Comparison of ENCODE assay signal across 8 mouse cellular contexts in genomic region chr2:167866751-167867150, GRCm38 (mm10).
DNase-seq lines count a peak whose midpoint lies in the region; ATAC-seq lines count a peak whose summit lies in the region.

No protein-coding gene starts in this region.

- 54% methylated on average over 10 of the region's 10 CpGs for WGBS in neural tube, embryonic 14.5 days
- WGBS in neural tube, embryonic 15.5 days = 47% methylated on average over 10 of the region's 10 CpGs
- WGBS in intestine, embryonic 15.5 days = 22% methylated on average over 10 of the region's 10 CpGs
- WGBS in liver, embryonic 16.5 days (ENCODE audit: insufficient replicate concordance) = 55% methylated on average over 10 of the region's 10 CpGs
- 50% methylated on average over 10 of the region's 10 CpGs for WGBS in forebrain, embryonic 15.5 days

- H3K4me2 ChIP-seq in neural tube, embryonic 14.5 days (ENCODE audit: low read depth, low read length) = no peak overlapping the region
- no peak overlapping the region for H3K4me2 ChIP-seq in neural tube, embryonic 15.5 days
- H3K4me2 ChIP-seq in intestine, embryonic 15.5 days (replicated peaks) = no peak overlapping the region
- H3K4me2 ChIP-seq in liver, embryonic 16.5 days (ENCODE audit: low read depth, low read length) = no peak overlapping the region
- no peak overlapping the region for H3K4me2 ChIP-seq in forebrain, embryonic 15.5 days (replicated peaks)

- no peaks in the 10 kb centered on the region for H3K9me3 ChIP-seq in neural tube, embryonic 14.5 days (ENCODE audit: control insufficient read depth, low read length)
- H3K9me3 ChIP-seq in neural tube, embryonic 15.5 days (replicated peaks) = no peaks in the 10 kb centered on the region
- H3K9me3 ChIP-seq in intestine, embryonic 15.5 days = no peaks in the 10 kb centered on the region
- no peaks in the 10 kb centered on the region for H3K9me3 ChIP-seq in liver, embryonic 16.5 days (replicated peaks; ENCODE audit: control insufficient read depth, low read length)
- H3K9me3 ChIP-seq in forebrain, embryonic 15.5 days = no peaks in the 10 kb centered on the region

- peak; percentile 44; the same call in 1 of the 2 replicates for ATAC-seq in neural tube, embryonic 14.5 days (ENCODE audit: low read depth)
- ATAC-seq in neural tube, embryonic 15.5 days (ENCODE audit: low FRiP score) = no peak
- peak; percentile 61 for ATAC-seq in intestine, embryonic 15.5 days
- peak; percentile 68 for ATAC-seq in liver, embryonic 16.5 days (ENCODE audit: low read depth)
- ATAC-seq in forebrain, embryonic 15.5 days (replicated peaks) = no peak
- no peak for ATAC-seq in inflammation-experienced regulatory T-cells, adult 6 months

- no peaks in the 10 kb centered on the region for H3K4me1 ChIP-seq in neural tube, embryonic 14.5 days (ENCODE audit: control insufficient read depth, insufficient read depth, low read length)
- peaks cover 22% of the 10 kb centered on the region for H3K4me1 ChIP-seq in neural tube, embryonic 15.5 days
- peaks cover 31% of the 10 kb centered on the region for H3K4me1 ChIP-seq in intestine, embryonic 15.5 days (replicated peaks)
- H3K4me1 ChIP-seq in liver, embryonic 16.5 days (ENCODE audit: control insufficient read depth, low read depth, low read length) = peaks cover 3% of the 10 kb centered on the region
- H3K4me1 ChIP-seq in forebrain, embryonic 15.5 days = no peaks in the 10 kb centered on the region; the same call in 1 of the 2 replicates

- no peak overlapping the region for H3K4me3 ChIP-seq in neural tube, embryonic 14.5 days (ENCODE audit: low read depth, low read length)
- no peak overlapping the region for H3K4me3 ChIP-seq in neural tube, embryonic 15.5 days (replicated peaks)
- no peak overlapping the region for H3K4me3 ChIP-seq in intestine, embryonic 15.5 days (replicated peaks)
- no peak overlapping the region for H3K4me3 ChIP-seq in liver, embryonic 16.5 days (ENCODE audit: low read depth, low read length)
- H3K4me3 ChIP-seq in forebrain, embryonic 15.5 days = no peak overlapping the region

- no peaks in the 10 kb centered on the region for H3K27me3 ChIP-seq in neural tube, embryonic 14.5 days (ENCODE audit: control insufficient read depth, insufficient read depth, low read length)
- no peaks in the 10 kb centered on the region for H3K27me3 ChIP-seq in neural tube, embryonic 15.5 days (replicated peaks)
- no peaks in the 10 kb centered on the region for H3K27me3 ChIP-seq in intestine, embryonic 15.5 days (replicated peaks)
- H3K27me3 ChIP-seq in liver, embryonic 16.5 days (ENCODE audit: control insufficient read depth, insufficient read depth, low read depth, low read length) = no peaks in the 10 kb centered on the region
- no peaks in the 10 kb centered on the region for H3K27me3 ChIP-seq in forebrain, embryonic 15.5 days

- H3K36me3 ChIP-seq in neural tube, embryonic 14.5 days (ENCODE audit: control insufficient read depth, insufficient read depth, low read length) = no peaks in the 10 kb centered on the region
- H3K36me3 ChIP-seq in neural tube, embryonic 15.5 days = no peaks in the 10 kb centered on the region
- no peaks in the 10 kb centered on the region for H3K36me3 ChIP-seq in intestine, embryonic 15.5 days
- no peaks in the 10 kb centered on the region for H3K36me3 ChIP-seq in liver, embryonic 16.5 days (ENCODE audit: control insufficient read depth, insufficient read depth)
- H3K36me3 ChIP-seq in forebrain, embryonic 15.5 days = no peaks in the 10 kb centered on the region

- no peak overlapping the region for H3K9ac ChIP-seq in neural tube, embryonic 14.5 days (replicated peaks; ENCODE audit: low read depth, low read length)
- H3K9ac ChIP-seq in neural tube, embryonic 15.5 days (replicated peaks) = no peak overlapping the region
- H3K9ac ChIP-seq in intestine, embryonic 15.5 days = no peak overlapping the region
- H3K9ac ChIP-seq in liver, embryonic 16.5 days (ENCODE audit: low read depth, low read length) = no peak overlapping the region
- no peak overlapping the region for H3K9ac ChIP-seq in forebrain, embryonic 15.5 days (replicated peaks)

- peak; percentile 73 for DNase-seq in gastrocnemius, adult 18-20 months (ENCODE audit: low spot score)
- peak; percentile 69 for DNase-seq in urinary bladder, postnatal 25 days (ENCODE audit: low spot score)

- H3K27ac ChIP-seq in neural tube, embryonic 14.5 days (ENCODE audit: low read depth, low read length) = no peak overlapping the region
- no peak overlapping the region for H3K27ac ChIP-seq in neural tube, embryonic 15.5 days (replicated peaks)
- H3K27ac ChIP-seq in intestine, embryonic 15.5 days = peak overlapping the region; percentile 70
- peak overlapping the region; percentile 40; the same call in 1 of the 2 replicates for H3K27ac ChIP-seq in liver, embryonic 16.5 days (ENCODE audit: low read length)
- H3K27ac ChIP-seq in forebrain, embryonic 15.5 days (replicated peaks) = no peak overlapping the region

Comparison
In these comparisons a context has a peak if more than half of its experiments do, and no peak if none do; other contexts are left out.
1. ATAC-seq: peak in neural tube, embryonic 14.5 days (single experiment), intestine, embryonic 15.5 days (single experiment) and liver, embryonic 16.5 days (single experiment); none in neural tube, embryonic 15.5 days (single experiment), forebrain, embryonic 15.5 days (single experiment) and inflammation-experienced regulatory T-cells, adult 6 months (single experiment).
2. H3K27ac ChIP-seq: peak in intestine, embryonic 15.5 days (single experiment) and liver, embryonic 16.5 days (single experiment); none in neural tube, embryonic 14.5 days (single experiment), neural tube, embryonic 15.5 days (single experiment) and forebrain, embryonic 15.5 days (single experiment).